Mouse (Mus musculus) stomach, embryonic 14.5 days (tissue): ENCODE results near the gene Stxbp1. TPM values are rescaled to one million over a fixed set of nuclear protein-coding genes. Genes with fewer than 3 reads are reported as not detected.

Source experiments
- ATAC-seq: fragments of 200-750 bp; cut with Nextera tagmentation; 2 replicates; pipeline ENCODE4 v1.8.0; 2017; ENCODE audit warnings: low read depth, moderate TSS enrichment; ENCODE audit not compliant: insufficient number of reproducible peaks, insufficient read depth, low FRiP score
- H3K27ac ChIP-seq: fragments of 300-500 bp; sonication (generic); 2 replicates; pipeline ENCODE4 v1.5.1; 2014; ENCODE audit warnings: mild to moderate bottlenecking, low read length, moderate library complexity, mixed read lengths
- H3K27me3 ChIP-seq: fragments of 300-500 bp; sonication (generic); 2 replicates; pipeline ENCODE4 v1.6.1; 2014; ENCODE audit warnings: low read length, control low read depth, mixed read lengths; ENCODE audit not compliant: control insufficient read depth, insufficient read depth
- H3K36me3 ChIP-seq: fragments of 300-500 bp; sonication (generic); 2 replicates; pipeline ENCODE4 v1.6.1; 2014; ENCODE audit warnings: mild to moderate bottlenecking, control low read depth, low read length, moderate library complexity, mixed read lengths; ENCODE audit not compliant: control insufficient read depth, insufficient read depth
- H3K4me1 ChIP-seq: fragments of 300-500 bp; sonication (generic); 2 replicates; pipeline ENCODE4 v1.6.1; 2014; ENCODE audit warnings: low read length, control low read depth, mixed read lengths; ENCODE audit not compliant: control insufficient read depth, insufficient read depth
- H3K4me2 ChIP-seq: fragments of 300-500 bp; sonication (generic); replicated peaks from 2 replicates; pipeline ENCODE4 v1.6.1; 2014; ENCODE audit warnings: low read depth, low read length, control low read depth
- H3K4me3 ChIP-seq: fragments of 300-500 bp; sonication (generic); 2 replicates; pipeline ENCODE4 v1.5.1; 2014; ENCODE audit warnings: low read depth, low read length, control low read depth
- H3K9ac ChIP-seq: fragments of 300-500 bp; sonication (generic); replicated peaks from 2 replicates; pipeline ENCODE4 v1.6.1; 2014; ENCODE audit warnings: low read depth, mild to moderate bottlenecking, control low read depth, low read length, moderate library complexity, mixed read lengths
- H3K9me3 ChIP-seq: fragments of 300-500 bp; sonication (generic); 2 replicates; pipeline ENCODE4 v1.6.1; 2016; ENCODE audit warnings: low read depth, low read length, control low read depth; ENCODE audit not compliant: control insufficient read depth
- WGBS: fragments of 180-500 bp; shearing (Covaris S2); extraction: QIAGEN DNeasy Blood & Tissue Kit; methylation state at CpG from one replicate; pipeline ENCODE4 v1.1.7; 2014; 5-methylcytosine and 5-hydroxymethylcytosine counted together
- polyA plus RNA-seq: library from polyadenylated mRNA; unstranded; fragments of >200 nt; fragmentation: Nextera tagmentation; extraction: Ambion mirVana; gene quantifications from 2 replicates; pipeline ENCODE4 v1.2.1, GENCODE M21; 2014

The Stxbp1 gene
- polyA plus RNA-seq, 1 experiment from 2014 or later, result 23.5 TPM

DNA sequence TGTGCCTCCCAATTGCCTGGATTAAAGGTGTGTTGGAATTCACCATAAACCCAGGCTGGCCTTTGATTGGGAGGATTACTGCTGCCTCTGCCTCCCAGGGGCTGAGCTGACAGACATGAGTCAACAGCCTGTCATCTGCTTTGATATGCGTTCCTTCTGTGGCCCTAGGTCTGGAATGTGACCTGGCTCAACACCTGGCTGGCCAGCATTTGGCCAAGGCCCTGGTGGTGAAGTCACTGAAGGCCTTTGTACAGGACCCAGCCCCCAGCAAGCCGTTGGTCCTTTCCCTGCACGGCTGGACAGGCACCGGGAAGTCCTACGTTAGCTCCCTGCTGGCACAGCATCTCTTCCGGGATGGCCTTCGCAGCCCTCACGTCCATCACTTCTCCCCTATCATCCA lies 88.5 kb downstream of the Stxbp1 start:
- no peaks in the 10 kb centered on the region for H3K4me1 ChIP-seq
- H3K36me3 ChIP-seq, result peaks cover 19% of the 10 kb centered on the region
- H3K9ac ChIP-seq, result no peak overlapping the region
- no peaks in the 10 kb centered on the region for H3K27me3 ChIP-seq
- H3K27ac ChIP-seq, result no peak overlapping the region
- no peak overlapping the region for H3K4me2 ChIP-seq
- no peaks in the 10 kb centered on the region for H3K9me3 ChIP-seq
- WGBS, result 57% methylated on average over 8 of the region's 8 CpGs
- no peak overlapping the region for H3K4me3 ChIP-seq
- ATAC-seq, result no peak

DNA sequence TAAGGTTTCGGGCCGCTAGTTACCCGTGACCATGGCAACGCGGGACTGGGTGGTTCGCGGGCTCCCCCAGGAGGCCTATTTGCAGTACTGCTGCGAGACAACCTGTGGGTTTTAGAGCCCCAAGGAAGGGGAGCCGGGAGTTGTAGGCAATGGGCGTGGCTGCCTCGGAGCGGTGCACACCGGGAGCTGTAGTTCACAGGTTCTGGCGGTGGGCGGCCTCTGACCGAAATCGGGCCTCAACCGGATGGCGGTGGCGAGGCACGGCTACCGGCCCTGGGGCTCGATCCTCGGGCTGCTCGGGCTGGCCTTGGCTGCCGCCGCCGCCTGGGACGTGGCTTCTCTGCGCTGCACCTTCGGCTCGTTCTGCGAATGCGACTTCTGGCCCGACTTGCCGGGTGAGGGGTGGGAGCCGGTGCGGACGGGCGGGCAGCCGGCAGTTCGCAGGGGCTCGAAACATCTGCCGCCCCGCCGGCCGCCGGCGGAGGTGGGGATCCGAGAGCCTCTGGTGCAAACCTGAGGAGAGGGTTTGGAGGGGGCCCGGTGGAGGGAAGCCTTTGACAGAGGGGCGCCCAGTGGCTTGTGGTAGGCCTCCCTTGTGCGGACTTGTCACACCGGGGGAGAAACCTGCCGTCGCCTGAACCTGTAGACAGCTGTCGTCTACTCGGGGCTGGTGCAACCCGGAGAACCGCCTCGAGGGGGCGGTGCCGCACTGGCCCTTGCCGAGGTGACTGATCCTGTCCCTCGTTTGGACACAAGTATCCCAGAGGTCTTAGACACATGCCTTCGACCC lies 89.8 kb downstream of the Stxbp1 start, which contains the start of gene Tor2a:
Gene Tor2a (plus strand): TSS at position 179 of the 790 bp plus-strand sequence.
- peak within 1 kb of the TSS; percentile 84 for H3K27ac ChIP-seq
- WGBS, result under 1% methylated on average over 66 of the region's 66 CpGs
- H3K36me3 ChIP-seq, result peaks cover 18% of the 10 kb centered on the region
- H3K4me3 ChIP-seq, result peak within 1 kb of the TSS; percentile 66
- H3K9ac ChIP-seq, result peak within 1 kb of the TSS; percentile 45
- peak; percentile 95 for ATAC-seq
- H3K4me1 ChIP-seq, result 0 out of 2 replicates have a peak, but pooled peaks cover 1% of the 10 kb centered on the region
- H3K9me3 ChIP-seq, result no peaks in the 10 kb centered on the region
- peak within 1 kb of the TSS; percentile 38 for H3K4me2 ChIP-seq
- no peaks in the 10 kb centered on the region for H3K27me3 ChIP-seq

DNA sequence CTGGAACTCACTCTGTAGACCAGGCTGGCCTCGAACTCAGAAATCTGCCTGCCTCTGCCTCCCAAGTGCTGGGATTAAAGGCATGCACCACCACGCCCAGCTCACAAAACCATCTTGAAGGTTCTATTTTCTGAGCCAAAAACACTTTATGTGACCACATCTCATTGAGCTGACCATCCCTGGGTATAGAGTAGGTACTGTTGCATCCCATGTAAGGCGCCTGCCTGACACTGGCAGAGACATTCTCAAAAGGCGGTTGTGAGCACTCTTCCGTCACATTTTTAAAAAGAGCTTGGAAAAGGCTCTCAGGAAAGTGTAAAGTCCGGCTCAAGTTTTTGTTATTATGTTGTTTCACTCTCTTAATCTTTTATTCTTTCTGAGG lies 90.4 kb downstream of the Stxbp1 start:
- H3K4me3 ChIP-seq, result no peak overlapping the region
- ATAC-seq, result no peak

DNA sequence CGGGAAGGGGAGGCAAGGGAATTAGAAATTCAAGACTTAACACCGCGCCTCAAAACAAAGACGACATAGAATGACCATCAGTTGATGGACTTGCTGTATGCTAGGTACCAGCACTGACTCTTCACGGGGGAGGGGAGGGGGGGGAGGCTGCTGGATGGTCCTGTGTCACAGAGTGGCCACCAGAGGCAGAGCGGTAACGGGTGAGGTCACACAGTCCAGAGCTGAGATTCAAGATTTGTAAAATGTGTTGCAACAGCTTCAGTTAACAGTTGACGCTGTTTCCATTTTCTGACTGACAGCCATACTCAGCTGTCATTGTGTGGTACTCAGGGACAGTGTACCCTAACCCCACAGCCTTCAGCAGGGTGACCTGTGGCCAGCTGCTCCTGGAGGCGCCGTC lies 94.9 kb downstream of the Stxbp1 start:
- 66% methylated on average over 10 of the region's 10 CpGs for WGBS
- ATAC-seq, result no peak
- Histone ChIP-seq H3K9me3 (no peaks in the 10 kb centered on the region), H3K27me3 (no peaks in the 10 kb centered on the region), H3K36me3 (peaks cover 18% of the 10 kb centered on the region; the same call in 1 of the 2 replicates), H3K4me1 (peaks cover 7% of the 10 kb centered on the region; the same call in 1 of the 2 replicates), H3K4me3 (no peak overlapping the region), H3K4me2 (no peak overlapping the region), H3K9ac (no peak overlapping the region), H3K27ac (no peak overlapping the region)

More for the DNA sequence above, 90.4 kb downstream of the Stxbp1 start:
- Histone ChIP-seq H3K27ac (no peak overlapping the region), H3K36me3 (peaks cover 14% of the 10 kb centered on the region), H3K9me3 (no peaks in the 10 kb centered on the region), H3K4me2 (no peak overlapping the region), H3K9ac (no peak overlapping the region), H3K4me1 (0 out of 2 replicates have a peak, but pooled peaks cover 3% of the 10 kb centered on the region), H3K27me3 (no peaks in the 10 kb centered on the region)
- WGBS, result 37% methylated on average over 6 of the region's 6 CpGs

DNA sequence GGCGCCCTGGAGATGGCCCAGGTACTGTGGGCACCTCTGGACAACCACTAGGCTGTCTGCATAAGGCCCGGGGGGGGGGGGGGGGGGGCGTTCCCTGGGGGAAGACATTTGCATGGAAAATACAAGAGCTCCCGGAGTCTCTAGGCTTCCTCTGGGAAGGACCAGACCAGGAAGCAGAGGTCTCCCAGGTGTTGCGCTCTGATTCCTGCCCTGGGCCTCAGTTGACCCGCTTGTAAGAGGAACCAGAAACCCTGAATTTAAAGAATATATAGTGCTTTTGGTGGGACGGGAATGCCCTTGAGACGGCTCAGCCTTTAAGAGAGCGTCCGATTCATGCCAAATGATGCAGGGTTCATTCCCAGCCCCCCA lies 95.4 kb downstream of the Stxbp1 start:
- Histone ChIP-seq H3K4me2 (peak overlapping the region; percentile 44), H3K4me1 (peaks cover 7% of the 10 kb centered on the region; the same call in 1 of the 2 replicates), H3K27ac (no peak overlapping the region), H3K36me3 (peaks cover 18% of the 10 kb centered on the region; the same call in 1 of the 2 replicates), H3K4me3 (peak overlapping the region; percentile 25), H3K9me3 (no peaks in the 10 kb centered on the region), H3K9ac (no peak overlapping the region), H3K27me3 (no peaks in the 10 kb centered on the region)
- no peak for ATAC-seq
- 23% methylated on average over 9 of the region's 10 CpGs for WGBS

DNA sequence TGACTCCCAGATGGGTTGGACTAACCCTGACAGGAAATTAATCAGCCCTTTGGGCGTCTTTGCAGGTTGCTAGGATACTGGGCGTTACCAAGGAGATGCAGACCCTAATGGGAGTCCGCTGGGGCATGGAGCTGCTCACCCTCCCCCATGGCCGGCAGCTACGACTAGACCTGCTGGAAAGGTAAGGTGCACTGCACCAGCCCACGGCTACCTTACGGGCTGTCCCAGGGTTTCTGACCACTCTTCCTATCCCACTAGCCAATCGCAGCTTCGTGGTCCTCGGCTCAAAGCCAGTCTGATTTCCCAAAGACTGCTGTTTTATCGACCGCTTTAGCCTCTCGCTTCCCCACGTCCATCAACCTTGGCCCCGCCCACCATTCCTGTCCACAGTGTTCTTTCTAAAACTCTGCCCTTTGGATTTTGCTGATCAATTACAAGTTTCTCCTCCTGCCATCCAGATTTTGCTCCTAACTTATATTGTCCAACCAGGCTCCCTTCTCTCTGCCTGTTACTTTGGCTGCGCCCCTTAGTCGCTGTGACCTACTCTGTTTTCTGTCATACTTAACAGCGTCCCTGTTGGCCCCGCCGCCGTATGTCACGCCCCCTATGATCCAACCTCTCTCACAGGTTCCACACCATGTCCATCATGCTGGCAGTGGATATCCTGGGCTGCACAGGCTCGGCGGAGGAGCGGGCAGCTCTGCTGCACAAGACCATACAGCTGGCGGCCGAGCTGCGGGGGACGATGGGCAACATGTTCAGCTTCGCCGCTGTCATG lies 96.0 kb downstream of the Stxbp1 start:
- WGBS, result 12% methylated on average over 31 of the region's 31 CpGs
- peak; percentile 82 for ATAC-seq
- Histone ChIP-seq H3K27me3 (no peaks in the 10 kb centered on the region), H3K4me2 (peak overlapping the region; percentile 44), H3K4me1 (peaks cover 7% of the 10 kb centered on the region; the same call in 1 of the 2 replicates), H3K4me3 (peak overlapping the region; percentile 25), H3K9me3 (no peaks in the 10 kb centered on the region), H3K36me3 (peaks cover 22% of the 10 kb centered on the region), H3K27ac (0 out of 2 replicates have a peak overlapping the region, but pooled peaks have one; percentile 27), H3K9ac (no peak overlapping the region)

DNA sequence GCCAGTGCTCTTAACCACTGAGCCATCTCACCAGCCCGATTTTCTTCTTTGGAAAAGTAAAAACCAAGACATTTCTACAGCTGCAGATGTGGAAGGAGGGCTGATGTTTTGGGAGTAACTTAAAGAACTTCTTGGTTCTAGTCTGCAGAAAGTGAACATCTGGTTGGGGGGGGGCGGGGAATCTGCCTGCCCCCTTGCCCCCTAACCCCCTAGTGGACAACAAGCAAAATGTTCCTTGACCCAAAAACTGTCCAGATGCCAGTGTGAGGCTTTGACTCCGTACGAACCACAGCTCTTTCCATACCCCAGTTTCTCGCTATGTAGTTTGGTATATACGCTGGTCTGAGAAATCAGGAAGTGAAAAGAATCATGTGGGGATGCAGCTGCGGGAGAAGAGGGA lies 96.8 kb downstream of the Stxbp1 start:
- no peak overlapping the region for H3K4me2 ChIP-seq
- ATAC-seq, result no peak
- no peak overlapping the region for H3K9ac ChIP-seq
- no peak overlapping the region for H3K27ac ChIP-seq
- 63% methylated on average over 7 of the region's 7 CpGs for WGBS
- H3K36me3 ChIP-seq, result peaks cover 27% of the 10 kb centered on the region
- no peaks in the 10 kb centered on the region for H3K27me3 ChIP-seq
- H3K4me3 ChIP-seq, result no peak overlapping the region
- H3K9me3 ChIP-seq, result no peaks in the 10 kb centered on the region
- H3K4me1 ChIP-seq, result peaks cover 7% of the 10 kb centered on the region; the same call in 1 of the 2 replicates

DNA sequence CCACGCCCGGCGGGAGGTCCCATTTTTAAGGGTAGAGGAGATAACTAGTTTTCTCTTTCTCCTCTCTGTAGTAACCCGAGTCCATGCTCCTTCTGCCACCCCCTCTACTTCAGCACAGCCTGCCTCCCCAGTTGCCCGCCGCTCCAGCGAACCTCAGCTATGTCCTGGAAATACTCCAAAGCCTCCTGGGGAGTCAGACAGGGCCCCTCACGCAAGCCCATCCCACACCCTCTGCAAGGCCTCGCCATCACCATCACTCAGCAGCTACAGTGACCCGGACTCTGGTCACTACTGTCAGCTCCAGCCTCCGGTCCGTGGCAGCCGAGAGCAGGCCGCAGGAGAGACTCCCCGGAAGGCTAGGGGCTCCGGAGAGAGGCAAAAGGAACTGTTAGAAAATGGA lies 98.0 kb downstream of the Stxbp1 start:
- no peak overlapping the region for H3K27ac ChIP-seq
- no peaks in the 10 kb centered on the region for H3K27me3 ChIP-seq
- WGBS, result 92% methylated on average over 16 of the region's 16 CpGs
- H3K9ac ChIP-seq, result no peak overlapping the region
- peaks cover 7% of the 10 kb centered on the region; the same call in 1 of the 2 replicates for H3K4me1 ChIP-seq
- peaks cover 23% of the 10 kb centered on the region for H3K36me3 ChIP-seq
- ATAC-seq, result no peak
- H3K4me3 ChIP-seq, result no peak overlapping the region
- no peaks in the 10 kb centered on the region for H3K9me3 ChIP-seq
- H3K4me2 ChIP-seq, result no peak overlapping the region
